Mouse (Mus musculus) kidney, adult 2 months (tissue): ENCODE data around the gene Mrps10.

Experiments
- CTCF ChIP-seq: fragments of 200-500 bp; conservative IDR thresholded peaks from 2 replicates; pipeline ENCODE4 v1.5.1; 2011; ENCODE audit warnings: low read depth, mild to moderate bottlenecking, control low read depth, low read length, moderate library complexity, mixed read lengths; ENCODE audit not compliant: insufficient read depth, insufficient read length
- POLR2A ChIP-seq: fragments of 200-500 bp; IDR thresholded peaks from one replicate; pipeline ENCODE4 v1.6.1; 2011; ENCODE audit warnings: low read depth, low read length, control low read depth

DNA sequence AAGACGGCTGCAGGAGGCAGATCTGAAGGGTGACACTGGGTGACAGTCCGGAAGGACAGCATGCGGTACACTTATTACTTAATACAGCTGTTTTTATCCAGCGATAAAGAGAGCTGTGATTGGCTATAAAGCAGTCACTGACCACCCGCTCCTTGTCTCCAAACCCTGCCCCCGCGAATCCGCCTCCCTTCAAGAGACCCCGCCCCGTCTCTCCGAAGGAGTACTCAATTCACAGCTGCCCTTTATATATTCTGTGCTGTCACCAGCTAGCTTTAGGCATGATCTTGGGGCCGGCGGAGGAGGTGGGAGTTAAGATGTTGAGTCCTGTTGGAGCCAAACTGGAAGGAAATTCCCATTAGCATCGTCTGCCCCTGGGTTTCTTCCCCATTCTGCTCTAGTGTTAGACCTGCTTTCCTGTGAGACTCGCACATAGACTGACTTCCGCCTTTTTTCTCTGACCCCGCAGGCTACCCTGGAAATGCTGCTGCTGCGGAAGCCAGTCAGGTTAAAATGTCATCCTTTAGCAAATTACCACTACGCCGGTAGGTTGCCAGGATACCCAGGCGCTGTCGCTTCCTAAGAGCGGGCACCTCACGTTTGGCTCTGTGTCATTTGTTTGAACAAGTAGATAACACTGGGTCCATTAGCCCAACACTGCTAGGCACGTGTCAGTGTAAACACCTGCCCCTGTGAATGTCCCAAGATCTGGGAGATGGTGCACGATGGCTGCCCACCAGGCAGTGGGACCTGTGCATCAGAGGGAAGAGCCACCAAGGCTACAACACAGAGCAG lies 39.9 kb upstream of the Mrps10 start:
- no peak for TF ChIP-seq CTCF
- no peak for TF ChIP-seq POLR2A
